Mouse (Mus musculus): ENCODE data around the gene Cd300a. TPM values are rescaled to one million over a fixed set of nuclear protein-coding genes. Genes with fewer than 3 reads are reported as not detected.
"Not testable (repeated sequence)": the region's sequence is repeated elsewhere in the genome, so short reads cannot be mapped to it uniquely, and the experiment has no call there.

Cd300a gene
- total and polyA plus RNA-seq, 3 experiments: 0.81 to 1.5 (median 1.5) TPM

DNA sequence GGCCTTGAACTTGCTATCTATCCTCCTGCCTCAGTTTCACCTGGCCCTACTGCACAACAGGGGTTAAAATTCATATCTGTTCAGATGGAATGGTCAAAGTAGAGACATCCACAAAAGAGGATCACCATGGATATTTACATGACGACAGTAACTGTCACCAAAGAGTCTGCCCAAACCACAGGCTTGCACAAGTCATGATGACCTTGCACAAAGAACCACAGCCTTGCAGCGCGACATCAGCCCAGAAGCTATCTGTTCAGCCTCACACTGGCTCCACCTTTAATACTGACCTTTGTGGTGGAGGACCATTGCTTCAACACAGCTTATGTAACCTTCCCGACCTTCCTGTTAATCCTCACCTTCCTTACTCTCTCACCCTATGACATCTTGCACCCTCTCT is 17.7 kb downstream of the Cd300a start:
- DNase-seq: peak; percentile 76

DNA sequence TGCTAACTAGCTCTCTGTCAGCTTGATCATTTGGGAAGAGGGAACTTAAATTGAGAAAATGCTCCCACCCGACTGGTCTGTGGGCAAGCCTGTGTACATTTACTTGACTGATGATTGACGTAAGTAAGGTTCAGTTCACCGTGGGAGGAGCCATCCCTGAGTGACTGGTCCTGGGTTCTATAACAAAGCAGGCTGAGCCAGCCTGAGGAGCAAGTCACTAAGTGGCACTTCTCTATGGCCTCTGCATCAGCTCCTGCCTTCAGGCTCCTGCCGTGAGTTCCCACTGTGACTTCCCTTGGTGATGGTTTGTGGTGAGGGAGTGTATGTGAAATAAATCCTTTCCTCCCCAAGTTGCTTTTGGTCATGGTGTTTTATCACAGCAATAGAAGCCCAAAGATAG is 18.2 kb downstream of the Cd300a start:
- no peak for DNase-seq

DNA sequence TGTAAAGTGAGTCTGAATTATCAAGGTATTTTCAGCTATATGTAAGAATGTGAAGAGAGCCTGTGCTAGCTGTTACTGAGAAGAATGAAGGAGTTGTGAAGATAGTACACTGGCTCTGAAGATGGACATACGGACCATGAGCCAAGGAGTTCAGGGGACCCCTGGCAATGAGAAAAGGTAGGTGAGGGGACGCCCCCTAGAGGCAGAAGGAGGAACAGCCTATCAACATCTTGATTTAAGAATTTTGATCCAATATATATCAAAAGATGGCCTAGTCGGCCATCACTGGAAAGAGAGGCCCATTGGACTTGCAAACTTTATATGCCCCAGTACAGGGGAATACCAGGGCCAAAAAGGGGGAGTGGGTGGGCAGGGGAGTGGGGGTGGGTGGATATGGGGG is 19.7 kb downstream of the Cd300a start:
- not testable (repeated sequence) for DNase-seq

DNA sequence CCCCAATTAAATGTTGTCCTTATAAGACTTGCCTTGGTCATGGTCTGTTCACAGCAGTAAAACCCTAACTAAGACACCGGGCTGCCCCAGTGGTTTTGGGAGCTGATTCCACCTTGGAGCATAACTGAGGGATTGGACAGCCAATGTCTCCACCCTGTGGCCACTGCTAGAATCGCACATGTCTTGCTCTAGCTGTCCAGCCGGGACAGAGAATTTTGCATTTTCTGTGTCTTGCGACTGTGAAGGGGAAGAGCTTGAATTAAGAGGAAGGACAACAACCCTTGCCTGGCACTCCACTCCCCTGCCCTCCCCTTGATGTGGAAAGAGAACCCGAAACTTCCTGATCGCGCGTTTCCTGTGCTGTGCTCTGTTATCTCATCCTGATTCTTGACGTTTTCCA is 23.0 kb downstream of the Cd300a start:
- DNase-seq: peak; percentile 68

DNA sequence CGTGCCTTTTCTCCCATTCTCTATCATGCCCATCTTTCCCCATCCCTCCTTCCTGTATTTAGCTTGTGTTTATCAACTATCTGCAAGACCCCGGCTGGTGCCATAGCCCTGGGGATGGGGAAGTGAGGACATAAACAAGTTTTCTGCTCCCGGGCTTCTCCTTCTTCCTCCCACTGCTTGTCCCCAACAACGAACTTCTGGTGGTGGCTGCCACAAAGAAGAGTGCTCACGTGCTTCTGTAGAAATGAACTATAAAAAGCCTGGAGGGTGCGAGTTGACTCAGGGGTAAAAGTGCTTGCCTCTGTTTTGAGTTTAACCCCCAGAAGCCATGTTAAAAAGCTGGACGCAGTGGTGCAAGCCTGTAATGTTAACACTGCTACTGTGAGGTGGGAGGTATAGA is 25.1 kb downstream of the Cd300a start:
- no peak for DNase-seq

DNA sequence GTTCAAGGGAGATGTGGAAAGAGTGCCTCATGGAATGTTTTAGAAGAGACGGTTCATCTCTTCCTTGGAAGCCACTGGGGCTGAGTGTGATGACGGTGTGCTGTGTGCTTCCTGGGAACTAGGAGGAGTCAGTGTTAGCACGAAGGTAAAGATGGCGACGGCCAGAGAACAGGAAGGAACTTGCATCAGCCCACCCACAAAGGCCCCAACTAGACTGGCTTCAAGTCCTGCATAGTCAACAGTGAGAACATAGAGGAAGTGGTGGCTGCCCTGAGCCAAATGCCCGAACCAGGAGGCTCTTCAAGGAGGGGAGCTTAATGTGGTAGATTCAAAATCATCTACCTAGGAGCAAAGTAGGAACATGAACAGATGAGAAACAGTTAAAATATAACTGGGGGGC is 27.3 kb downstream of the Cd300a start:
- DNase-seq: no peak

DNA sequence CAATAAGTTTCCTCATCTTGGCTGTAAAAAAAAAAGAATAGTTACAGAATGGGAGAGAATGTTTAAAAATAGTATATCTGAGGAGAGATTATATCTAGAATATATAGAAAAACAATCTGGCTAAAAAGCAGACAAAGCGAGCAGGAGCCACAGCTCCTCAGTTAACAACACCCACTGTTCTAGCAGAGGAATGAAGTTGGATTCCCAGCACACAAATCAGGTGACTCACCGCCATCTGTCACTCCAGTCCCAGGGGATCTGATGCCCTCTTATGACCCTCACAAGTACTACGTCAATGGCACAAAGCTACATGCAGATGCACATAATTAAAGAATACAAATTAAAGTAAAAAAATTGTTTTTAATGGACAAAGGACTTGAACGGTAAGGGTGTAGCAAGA is 32.6 kb downstream of the Cd300a start:
- no peak for DNase-seq

DNA sequence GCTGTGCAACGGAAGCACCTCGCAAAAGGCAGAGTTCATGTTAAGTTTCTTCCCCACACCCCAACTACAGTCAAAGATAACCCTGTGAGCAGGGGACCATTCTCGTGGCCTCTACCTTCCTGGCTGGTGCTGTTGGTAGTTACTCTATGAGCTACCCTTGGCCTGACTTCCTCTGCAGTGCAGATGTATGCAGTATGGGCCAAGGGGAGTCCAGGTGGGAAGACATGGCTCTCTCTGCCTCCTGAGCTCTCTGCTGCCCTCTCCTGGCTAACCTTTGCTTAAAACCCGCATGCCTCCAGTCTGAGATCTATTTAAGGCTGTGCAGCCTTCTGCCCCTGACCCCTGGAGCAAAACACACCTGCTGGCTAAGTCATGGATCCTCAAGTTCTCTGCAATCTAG is 34.1 kb downstream of the Cd300a start:
- DNase-seq: no peak

DNA sequence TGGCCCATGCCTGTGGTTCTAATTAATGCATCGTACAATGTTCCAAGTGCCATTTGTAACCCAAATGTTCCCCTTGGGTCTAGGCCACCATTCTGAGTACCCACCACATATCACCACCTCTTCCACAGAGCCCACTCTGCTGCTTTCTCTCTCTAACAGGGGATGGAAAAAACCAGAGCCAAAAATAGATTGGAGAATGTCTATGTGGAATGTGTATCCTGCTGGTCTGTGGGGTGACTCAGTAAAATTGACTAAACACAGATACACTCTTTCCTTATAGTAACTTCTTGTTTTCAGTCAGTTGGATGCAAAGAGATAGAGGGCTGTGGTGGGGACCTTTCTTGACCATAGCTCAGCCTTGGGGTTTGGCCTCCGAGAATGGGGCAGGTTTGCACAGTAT is 39.7 kb downstream of the Cd300a start:
- DNase-seq: no peak

DNA sequence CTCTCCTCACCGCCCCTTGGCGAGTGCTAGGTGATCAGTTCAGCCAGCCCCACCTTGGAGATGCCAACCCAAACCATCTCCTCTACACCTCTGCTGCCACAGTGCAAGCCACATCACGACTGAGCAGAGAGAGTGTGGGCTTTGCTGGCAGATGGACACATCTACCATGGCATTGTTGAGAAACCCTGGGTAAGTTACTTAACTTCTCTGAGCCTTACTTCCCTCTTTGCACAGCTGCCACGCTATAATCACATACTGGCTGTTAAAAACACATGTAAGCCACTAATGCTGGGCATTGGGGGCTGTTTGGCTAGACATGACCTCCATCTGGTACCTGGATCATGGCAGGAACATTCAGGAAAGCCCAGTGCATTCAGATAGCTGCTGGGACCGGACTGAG is 41.2 kb downstream of the Cd300a start:
- DNase-seq: no peak

DNA sequence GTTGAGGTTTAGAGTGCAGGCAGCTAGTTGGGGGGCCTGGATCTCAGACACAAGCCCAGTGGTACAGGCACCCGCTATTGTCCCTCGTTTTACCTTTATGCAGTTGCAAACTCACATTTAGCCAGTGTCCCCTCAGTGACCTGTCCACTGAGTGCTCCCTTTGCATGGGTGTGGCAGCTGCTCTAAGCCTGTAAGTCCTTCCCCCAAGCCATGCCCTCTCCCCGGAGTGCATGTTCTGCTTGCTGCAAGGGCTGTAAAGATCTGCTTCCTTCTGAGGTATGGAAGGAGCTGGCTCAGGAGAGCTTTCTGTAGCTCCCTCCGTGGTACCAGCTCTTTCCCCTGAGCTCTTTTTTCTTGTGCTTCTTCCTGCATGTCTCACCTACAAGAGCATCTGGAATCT is 43.8 kb downstream of the Cd300a start:
- no peak for DNase-seq

DNA sequence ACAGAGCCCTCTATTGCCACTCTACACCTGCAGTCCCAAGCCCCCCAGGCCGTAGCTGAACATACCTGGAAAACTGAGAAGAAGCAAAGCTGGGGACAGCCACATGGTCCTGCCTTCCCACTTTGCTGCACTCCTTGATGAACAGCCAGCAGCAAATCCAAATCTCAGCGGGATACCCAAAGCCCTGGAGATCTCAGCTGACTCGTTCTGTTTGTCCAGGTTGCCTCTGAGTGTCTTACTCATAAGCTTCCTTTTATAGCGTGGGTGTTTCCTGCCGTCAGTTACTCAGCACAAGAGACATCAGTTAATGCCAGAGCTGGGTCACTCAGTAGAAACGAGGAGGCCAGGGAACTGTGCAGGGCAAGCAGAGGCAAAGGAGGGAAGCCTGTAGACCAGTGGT is 44.3 kb downstream of the Cd300a start, which contains the start of gene Cd300lb:
Cd300lb (minus strand) TSS at position 243 of the 400 bp plus-strand sequence.
- no peak for DNase-seq

Other genes starting within 250 kb of the Cd300a start
- 1,000 to 10,000 TPM; 1,183 to 1,186 TPM for gene Rpl38, start 221.5 kb upstream of the Cd300a start, total RNA-seq (2021)
- 64.3 and 68.3 TPM in 2 replicates for gene Rpl38, start 221.5 kb upstream of the Cd300a start, polyA plus RNA-seq (2012; rRNA removed)
- 100 to 1,000 TPM in 1 of 2 experiments, 10 to 100 TPM in 1; 70.3 to 115 TPM for gene Ttyh2, start 214.6 kb upstream of the Cd300a start, total RNA-seq (2021)
- gene Ttyh2, start 214.6 kb upstream of the Cd300a start, polyA plus RNA-seq (2012; rRNA removed): 135 and 182 TPM in 2 replicates
- under 1 TPM; 0.17 to 0.58 TPM for gene Dnaic2, start 162.6 kb upstream of the Cd300a start, total RNA-seq (2021)
- 0.49 and 0.85 TPM in 2 replicates for gene Dnaic2, start 162.6 kb upstream of the Cd300a start, polyA plus RNA-seq (2012; rRNA removed)
- under 1 TPM; 0.48 to 0.66 TPM for gene Kif19a, start 124.7 kb upstream of the Cd300a start, total RNA-seq (2021)
- gene Kif19a, start 124.7 kb upstream of the Cd300a start, polyA plus RNA-seq (2012; rRNA removed): 0.48 and 1.3 TPM in 2 replicates
- not detected for gene Btbd17, start 94.1 kb upstream of the Cd300a start, total RNA-seq (2021)
- 0.24 and 0.32 TPM in 2 replicates for gene Btbd17, start 94.1 kb upstream of the Cd300a start, polyA plus RNA-seq (2012; rRNA removed)
- not detected for gene Gpr142, start 91.1 kb upstream of the Cd300a start, total RNA-seq (2021)
- not detected in 2 replicates for gene Gpr142, start 91.1 kb upstream of the Cd300a start, polyA plus RNA-seq (2012; rRNA removed)
- 1 to 10 TPM; 4.0 to 7.1 TPM for gene Gprc5c, start 38.9 kb upstream of the Cd300a start, total RNA-seq (2021)
- 5.2 and 7.6 TPM in 2 replicates for gene Gprc5c, start 38.9 kb upstream of the Cd300a start, polyA plus RNA-seq (2012; rRNA removed)
- gene Cd300lb, start 44.3 kb downstream of the Cd300a start, total RNA-seq (2021): 1 to 10 TPM in 1 of 2 experiments, under 1 TPM in 1; 0.86 to 1.1 TPM
- 0.42 and 0.46 TPM in 2 replicates for gene Cd300lb, start 44.3 kb downstream of the Cd300a start, polyA plus RNA-seq (2012; rRNA removed)
- not detected for gene Cd300c, start 79.1 kb downstream of the Cd300a start, total RNA-seq (2021)
- gene Cd300c, start 79.1 kb downstream of the Cd300a start, polyA plus RNA-seq (2012; rRNA removed): 0.58 TPM in 1 of 2 replicates, not detected in the other
- gene Cd300ld, start 99.9 kb downstream of the Cd300a start, total RNA-seq (2021): 1 to 10 TPM in 1 of 2 experiments, under 1 TPM in 1; 0.89 to 2.7 TPM
- 0.45 and 0.64 TPM in 2 replicates for gene Cd300ld, start 99.9 kb downstream of the Cd300a start, polyA plus RNA-seq (2012; rRNA removed)
- 1 to 10 TPM; 3.5 to 5.5 TPM for gene Cd300c2, start 111.8 kb downstream of the Cd300a start, total RNA-seq (2021)
- gene Cd300c2, start 111.8 kb downstream of the Cd300a start, polyA plus RNA-seq (2012; rRNA removed): 3.7 and 3.8 TPM in 2 replicates
- not detected for gene Cd300ld2, start 126.2 kb downstream of the Cd300a start, total RNA-seq (2021)
- 0.56 TPM in 1 of 2 replicates, not detected in the other for gene Cd300ld2, start 126.2 kb downstream of the Cd300a start, polyA plus RNA-seq (2012; rRNA removed)
- gene Cd300ld4, start 137.0 kb downstream of the Cd300a start, total RNA-seq (2021): not detected
- 0.21 TPM in 1 of 2 replicates, not detected in the other for gene Cd300ld4, start 137.0 kb downstream of the Cd300a start, polyA plus RNA-seq (2012; rRNA removed)
- gene Cd300ld5, start 147.7 kb downstream of the Cd300a start, total RNA-seq (2021): 1 to 10 TPM; 5.0 to 8.0 TPM
- 0.49 and 0.68 TPM in 2 replicates for gene Cd300ld5, start 147.7 kb downstream of the Cd300a start, polyA plus RNA-seq (2012; rRNA removed)
- 10 to 100 TPM in 1 of 2 experiments, 1 to 10 TPM in 1; 4.0 to 10.5 TPM for gene Cd300ld3, start 158.4 kb downstream of the Cd300a start, total RNA-seq (2021)
- 10.6 and 11.2 TPM in 2 replicates for gene Cd300ld3, start 158.4 kb downstream of the Cd300a start, polyA plus RNA-seq (2012; rRNA removed)
- gene Cd300e, start 172.1 kb downstream of the Cd300a start, total RNA-seq (2021): under 1 TPM; 0.78 to 0.86 TPM
- gene Cd300e, start 172.1 kb downstream of the Cd300a start, polyA plus RNA-seq (2012; rRNA removed): 0.04 TPM in 1 of 2 replicates, not detected in the other
- gene Rab37, start 201.4 kb downstream of the Cd300a start, total RNA-seq (2021): under 1 TPM; 0.55 to 0.58 TPM
- 0.15 and 0.36 TPM in 2 replicates for gene Rab37, start 201.4 kb downstream of the Cd300a start, polyA plus RNA-seq (2012; rRNA removed)
- gene Cd300lf, start 244.0 kb downstream of the Cd300a start, total RNA-seq (2021): under 1 TPM; 0.55 to 0.90 TPM
- gene Cd300lf, start 244.0 kb downstream of the Cd300a start, polyA plus RNA-seq (2012; rRNA removed): 1.00 and 1.3 TPM in 2 replicates